ENCODE assay signal across 30 mouse cellular contexts in the genomic region with DNA sequence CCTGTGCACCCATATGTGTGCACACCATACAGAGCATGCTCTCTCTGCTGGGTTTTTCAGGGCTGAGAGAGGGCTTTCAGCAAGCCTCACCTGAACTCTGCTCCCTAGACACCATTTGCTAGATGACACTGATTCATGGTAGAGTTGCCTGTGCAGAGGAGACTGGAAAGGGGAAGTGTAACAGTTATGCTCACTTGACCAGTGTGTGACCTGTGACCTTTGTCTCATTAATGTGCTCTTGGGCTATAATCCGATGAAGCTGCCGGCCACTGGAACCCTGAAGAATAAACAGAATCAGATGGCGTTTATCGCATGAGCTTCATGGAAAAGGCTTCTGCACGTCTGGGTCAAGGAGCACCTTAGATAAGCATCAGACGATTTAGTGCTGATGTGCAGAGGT. TPM values are rescaled to one million over a fixed set of nuclear protein-coding genes. Genes with fewer than 3 reads are reported as not detected.
DNase-seq lines count a peak whose midpoint lies in the region; ATAC-seq lines count a peak whose summit lies in the region.
"Had no signal": no experiment of that assay in that cellular context is flagged by ENCODE, and none has a peak within 500 bp of the region (broad histone marks: within the 10 kb centered on the region; RNA-seq: fewer than 3 reads in every experiment).

No protein-coding gene starts in this region.

- WGBS in heart, embryonic 11.5 days (ENCODE audit: insufficient replicate concordance), result 74% methylated on average over 6 of the region's 6 CpGs
- 78% methylated on average over 6 of the region's 6 CpGs for WGBS in neural tube, embryonic 15.5 days
- WGBS in embryonic facial prominence, embryonic 13.5 days, result 38% methylated on average over 6 of the region's 6 CpGs

- ATAC-seq in heart, embryonic 11.5 days (replicated peaks; ENCODE audit: insufficient number of reproducible peaks, low FRiP score, low TSS enrichment), result no peak
- no peak for ATAC-seq in neural tube, embryonic 15.5 days (ENCODE audit: low FRiP score)
- ATAC-seq in embryonic facial prominence, embryonic 13.5 days (ENCODE audit: insufficient number of reproducible peaks, insufficient read depth, low FRiP score, low TSS enrichment, low read depth), result no peak
- ATAC-seq: CD4-positive, CD25-positive, alpha-beta regulatory T cell, adult 4 months; forebrain, embryonic 14.5 days had no signal

- no peaks in the 10 kb centered on the region for H3K4me1 ChIP-seq in heart, embryonic 11.5 days (ENCODE audit: control insufficient read depth, insufficient read depth, low read length)
- peaks cover 6% of the 10 kb centered on the region; the same call in 1 of the 2 replicates for H3K4me1 ChIP-seq in neural tube, embryonic 15.5 days
- H3K4me1 ChIP-seq in embryonic facial prominence, embryonic 13.5 days, result peaks cover 15% of the 10 kb centered on the region
- H3K4me1 ChIP-seq: liver, embryonic 15.5 days; megakaryocyte, embryonic 14.5 days; stomach, embryonic 15.5 days had no signal

- H3K9me3 ChIP-seq in heart, embryonic 11.5 days (replicated peaks; ENCODE audit: control insufficient read depth, low read length), result no peaks in the 10 kb centered on the region
- no peaks in the 10 kb centered on the region for H3K9me3 ChIP-seq in neural tube, embryonic 15.5 days (replicated peaks)
- H3K9me3 ChIP-seq in embryonic facial prominence, embryonic 13.5 days, result no peaks in the 10 kb centered on the region
- H3K9me3 ChIP-seq: embryonic facial prominence, embryonic 15.5 days; heart, embryonic 13.5 days; hindbrain, embryonic 12.5 days; limb, embryonic 15.5 days; liver, embryonic 15.5 days; lung, embryonic 15.5 days; neural tube, embryonic 12.5 days; stomach, embryonic 15.5 days had no signal

- no peak overlapping the region for H3K9ac ChIP-seq in heart, embryonic 11.5 days (ENCODE audit: low read depth, low read length)
- no peak overlapping the region for H3K9ac ChIP-seq in neural tube, embryonic 15.5 days (replicated peaks)
- H3K9ac ChIP-seq in embryonic facial prominence, embryonic 13.5 days, result no peak overlapping the region
- H3K9ac ChIP-seq: embryonic facial prominence, embryonic 15.5 days; heart, embryonic 13.5 days; hindbrain, embryonic 12.5 days; limb, embryonic 15.5 days; liver, embryonic 15.5 days; lung, embryonic 15.5 days; neural tube, embryonic 12.5 days; stomach, embryonic 15.5 days had no signal

- H3K27me3 ChIP-seq in heart, embryonic 11.5 days (ENCODE audit: control insufficient read depth, insufficient read depth, low read length), result no peaks in the 10 kb centered on the region
- no peaks in the 10 kb centered on the region for H3K27me3 ChIP-seq in neural tube, embryonic 15.5 days (replicated peaks)
- H3K27me3 ChIP-seq in embryonic facial prominence, embryonic 13.5 days, result no peaks in the 10 kb centered on the region
- H3K27me3 ChIP-seq: embryonic facial prominence, embryonic 15.5 days; heart, embryonic 13.5 days; hindbrain, embryonic 12.5 days; limb, embryonic 15.5 days; liver, embryonic 15.5 days; lung, embryonic 15.5 days; megakaryocyte, embryonic 14.5 days; neural tube, embryonic 12.5 days; stomach, embryonic 15.5 days had no signal

- no peaks in the 10 kb centered on the region for H3K36me3 ChIP-seq in heart, embryonic 11.5 days (ENCODE audit: control insufficient read depth, insufficient read depth, low read length)
- H3K36me3 ChIP-seq in neural tube, embryonic 15.5 days, result no peaks in the 10 kb centered on the region
- H3K36me3 ChIP-seq in embryonic facial prominence, embryonic 13.5 days, result no peaks in the 10 kb centered on the region
- H3K36me3 ChIP-seq: embryonic facial prominence, embryonic 15.5 days; heart, embryonic 13.5 days; hindbrain, embryonic 12.5 days; limb, embryonic 15.5 days; liver, embryonic 15.5 days; lung, embryonic 15.5 days; neural tube, embryonic 12.5 days; stomach, embryonic 15.5 days had no signal

- H3K4me3 ChIP-seq in heart, embryonic 11.5 days (ENCODE audit: low read depth, low read length), result no peak overlapping the region
- no peak overlapping the region for H3K4me3 ChIP-seq in neural tube, embryonic 15.5 days (replicated peaks)
- no peak overlapping the region for H3K4me3 ChIP-seq in embryonic facial prominence, embryonic 13.5 days
- H3K4me3 ChIP-seq: embryonic facial prominence, embryonic 15.5 days; heart, embryonic 13.5 days; hindbrain, embryonic 12.5 days; limb, embryonic 15.5 days; liver, embryonic 15.5 days; lung, embryonic 15.5 days; megakaryocyte, embryonic 14.5 days; neural tube, embryonic 12.5 days; stomach, embryonic 15.5 days had no signal

- no peak overlapping the region for H3K27ac ChIP-seq in heart, embryonic 11.5 days (ENCODE audit: low read depth, low read length)
- no peak overlapping the region for H3K27ac ChIP-seq in neural tube, embryonic 15.5 days (replicated peaks)
- H3K27ac ChIP-seq in embryonic facial prominence, embryonic 13.5 days, result peak overlapping the region; percentile 34; the same call in 1 of the 2 replicates
- H3K27ac ChIP-seq: embryonic facial prominence, embryonic 15.5 days; heart, embryonic 13.5 days; hindbrain, embryonic 12.5 days; kidney, postnatal 0 days; limb, embryonic 15.5 days; liver, embryonic 15.5 days; lung, embryonic 15.5 days; neural tube, embryonic 12.5 days; stomach, embryonic 15.5 days had no signal

- DNase-seq in heart, adult 11 months, result peak; percentile 69
- peak; percentile 18 for DNase-seq in neural tube, embryonic 10.5 days (ENCODE audit: extremely low spot score, low spot score)
- peak; percentile 16 for DNase-seq in mesoderm, embryonic 11.5 days (ENCODE audit: low read depth, low spot score)
- DNase-seq in cerebellum, adult 9-10 months, result no peak
- DNase-seq in frontal cortex, postnatal 10 days (ENCODE audit: low spot score in 2 of 2), result no peak
- DNase-seq: adrenal gland, postnatal 25 days; cerebellum, adult 8-10 months; gastrocnemius, postnatal 10 days; heart, postnatal 14 days; layer of hippocampus, postnatal 36 days; lung, postnatal 36 days; midbrain, embryonic 14.5 days; right cerebral cortex, adult 18-20 months; right cerebral cortex, postnatal 4 days; thymus, adult 2 months had no signal

- no peak overlapping the region for H3K4me2 ChIP-seq in heart, embryonic 11.5 days
- no peak overlapping the region for H3K4me2 ChIP-seq in neural tube, embryonic 15.5 days
- H3K4me2 ChIP-seq in embryonic facial prominence, embryonic 13.5 days, result no peak overlapping the region
- H3K4me2 ChIP-seq: embryonic facial prominence, embryonic 15.5 days; heart, embryonic 13.5 days; hindbrain, embryonic 12.5 days; liver, embryonic 15.5 days; lung, embryonic 15.5 days; neural tube, embryonic 12.5 days; stomach, embryonic 15.5 days had no signal

RNA-seq across cellular contexts. Expression of a gene that starts 1.5 kb away (rescaled TPM):
- 0.70 and 0.80 TPM in 2 replicates for polyA plus RNA-seq in heart, embryonic 11.5 days (2014; fragmentation: Nextera tagmentation; extraction: Ambion mirVana)
- polyA plus RNA-seq in neural tube, embryonic 15.5 days (2015; fragmentation: Nextera tagmentation; extraction: Ambion mirVana), result 16.6 and 17.0 TPM in 2 replicates
- 9.3 and 9.5 TPM in 2 replicates for polyA plus RNA-seq in embryonic facial prominence, embryonic 13.5 days (2015; fragmentation: Nextera tagmentation; extraction: Ambion mirVana)
- polyA plus RNA-seq: CD4-positive, CD25-positive, alpha-beta regulatory T cell, adult 4 months had no signal

Comparison
In these comparisons a context has a peak if more than half of its experiments do, and no peak if none do; other contexts are left out.
1. DNase-seq: peak in heart, adult 11 months (single experiment), neural tube, embryonic 10.5 days (single experiment) and mesoderm, embryonic 11.5 days (single experiment); none in cerebellum, adult 9-10 months (single experiment) and frontal cortex, postnatal 10 days (0 of 2).